ENCODE assay signal across 17 mouse cellular contexts in genomic region chr6:19911181-19911580, GRCm38 (mm10).
"Had no signal": no experiment of that assay in that cellular context is flagged by ENCODE, and none has a peak within 500 bp of the region (broad histone marks: within the 10 kb centered on the region; RNA-seq: fewer than 3 reads in every experiment).

No protein-coding gene starts in this region.

- H3K4me1 ChIP-seq: limb, embryonic 10.5 days; liver, embryonic 13.5 days; lung, embryonic 15.5 days; megakaryocyte, embryonic 14.5 days; midbrain, embryonic 15.5 days; neural tube, embryonic 13.5 days; stomach, embryonic 15.5 days had no signal

- H3K27me3 ChIP-seq: liver, embryonic 13.5 days; lung, embryonic 15.5 days; megakaryocyte, embryonic 14.5 days; midbrain, embryonic 15.5 days; neural tube, embryonic 13.5 days; stomach, embryonic 15.5 days had no signal

- H3K4me2 ChIP-seq: liver, embryonic 13.5 days; lung, embryonic 15.5 days; midbrain, embryonic 11.5 days; midbrain, embryonic 15.5 days; neural tube, embryonic 13.5 days; stomach, embryonic 15.5 days had no signal

- H3K9me3 ChIP-seq: limb, embryonic 10.5 days; liver, embryonic 13.5 days; lung, embryonic 15.5 days; megakaryocyte, embryonic 14.5 days; midbrain, embryonic 15.5 days; neural tube, embryonic 13.5 days; stomach, embryonic 15.5 days had no signal

- H3K36me3 ChIP-seq: limb, embryonic 10.5 days; liver, embryonic 13.5 days; lung, embryonic 15.5 days; midbrain, embryonic 15.5 days; neural tube, embryonic 13.5 days; stomach, embryonic 15.5 days had no signal

- H3K27ac ChIP-seq: kidney, postnatal 0 days; limb, embryonic 10.5 days; liver, embryonic 13.5 days; lung, embryonic 15.5 days; macrophage; midbrain, embryonic 15.5 days; neural tube, embryonic 13.5 days; stomach, embryonic 15.5 days had no signal

- DNase-seq: kidney, adult 9 months; kidney, postnatal 36 days; layer of hippocampus, adult 9-11 months; liver, embryonic 13.5 days; liver, postnatal 0 days; lung, postnatal 14 days; right cerebral cortex, postnatal 14 days; thymus, postnatal 36 days had no signal

- ATAC-seq: liver, postnatal 0 days; midbrain, embryonic 15.5 days had no signal

- H3K4me3 ChIP-seq: limb, embryonic 10.5 days; liver, embryonic 13.5 days; lung, embryonic 15.5 days; megakaryocyte, embryonic 14.5 days; midbrain, embryonic 15.5 days; neural tube, embryonic 13.5 days; stomach, embryonic 15.5 days had no signal

- H3K9ac ChIP-seq: liver, embryonic 13.5 days; liver, postnatal 0 days; lung, embryonic 15.5 days; midbrain, embryonic 15.5 days; neural tube, embryonic 13.5 days; stomach, embryonic 15.5 days had no signal
